Mouse (Mus musculus): ENCODE data around the gene Rhbdf1. TPM values are rescaled to one million over a fixed set of nuclear protein-coding genes. Genes with fewer than 3 reads are reported as not detected.

Rhbdf1 gene
- polyA plus RNA-seq (2015; fragmentation: Nextera tagmentation; extraction: Ambion mirVana) = 35.6 and 42.8 TPM in 2 replicates

DNA sequence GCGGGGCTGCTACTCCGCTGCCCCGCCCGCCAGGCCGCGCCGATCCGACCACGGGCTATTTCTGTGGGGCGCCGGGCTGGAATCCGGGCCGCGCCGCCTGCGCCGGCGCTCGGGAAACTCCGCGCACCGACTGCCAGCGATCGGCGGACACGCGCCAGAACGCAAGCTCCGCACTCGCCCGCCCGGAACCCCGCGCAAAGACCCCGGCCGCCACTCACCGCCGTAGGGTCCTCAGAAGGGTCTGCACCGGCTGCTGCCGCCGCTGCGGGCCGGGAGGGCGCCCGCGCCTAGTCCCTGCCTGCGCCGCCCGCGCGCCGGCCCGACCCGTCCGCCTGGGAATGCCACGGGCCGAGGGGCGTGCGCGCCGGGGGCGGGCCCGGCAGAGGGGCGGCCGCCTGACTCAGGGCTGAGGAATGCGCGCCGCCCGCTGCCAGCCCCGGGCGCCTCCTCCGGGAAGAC is at the start of gene Rhbdf1:
TSS of gene Rhbdf1 (minus strand) at position 350 of the 459 bp plus-strand sequence.
- Histone ChIP-seq H3K4me1 (replicated peaks) (peaks cover 71% of the 10 kb centered on the region), H3K9ac (peak within 1 kb of the TSS; percentile 88), H3K4me2 (peak within 1 kb of the TSS; percentile 88), H3K9me3 (replicated peaks) (no peaks in the 10 kb centered on the region), H3K36me3 (no peaks in the 10 kb centered on the region), H3K27ac (peak within 1 kb of the TSS; percentile 92), H3K4me3 (peak within 1 kb of the TSS; percentile 81), H3K27me3 (no peaks in the 10 kb centered on the region)
- WGBS = under 1% methylated on average over 40 of the region's 72 CpGs
- peak; percentile 57 for ATAC-seq (replicated peaks; ENCODE audit: insufficient number of reproducible peaks, insufficient read depth, low FRiP score, low read depth)

DNA sequence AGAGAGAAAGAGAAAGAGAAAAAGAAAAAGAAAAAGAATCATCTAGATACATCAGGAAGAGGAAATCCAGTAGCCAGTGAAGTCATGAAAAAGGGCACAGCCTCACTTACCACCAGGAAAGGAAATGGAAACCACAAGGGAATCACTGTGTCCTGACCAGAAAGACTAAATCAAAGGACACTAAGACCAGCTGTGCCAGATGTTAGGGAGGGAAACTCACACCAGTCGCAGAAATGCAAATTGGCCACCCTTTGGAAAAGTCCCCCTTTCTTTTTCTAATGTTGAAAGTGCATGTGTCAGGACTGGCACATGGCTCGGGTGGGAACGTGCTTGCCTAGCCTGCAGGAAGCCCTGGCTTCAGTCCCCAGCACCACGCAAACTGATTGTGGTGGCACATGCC is 49.1 kb upstream of the Rhbdf1 start:
- Histone ChIP-seq H3K27me3 (peaks cover 3% of the 10 kb centered on the region; the same call in 1 of the 2 replicates), H3K4me1 (replicated peaks) (peaks cover 10% of the 10 kb centered on the region), H3K4me3 (no peak overlapping the region), H3K9ac (no peak overlapping the region), H3K9me3 (replicated peaks) (no peaks in the 10 kb centered on the region), H3K27ac (no peak overlapping the region), H3K36me3 (no peaks in the 10 kb centered on the region), H3K4me2 (no peak overlapping the region)
- no peak for ATAC-seq (replicated peaks; ENCODE audit: insufficient number of reproducible peaks, insufficient read depth, low FRiP score, low read depth)
- 39% methylated on average over 4 of the region's 4 CpGs for WGBS

GRCm38 (mm10) chr11:32268952-32269351 is 46.9 kb upstream of the Rhbdf1 start:
- Histone ChIP-seq H3K9me3 (replicated peaks) (no peaks in the 10 kb centered on the region), H3K27ac (no peak overlapping the region), H3K4me1 (replicated peaks) (peaks cover 15% of the 10 kb centered on the region), H3K27me3 (no peaks in the 10 kb centered on the region; the same call in 1 of the 2 replicates), H3K36me3 (no peaks in the 10 kb centered on the region), H3K4me2 (no peak overlapping the region), H3K4me3 (no peak overlapping the region), H3K9ac (no peak overlapping the region)
- 65% methylated on average over 5 of the region's 5 CpGs for WGBS
- ATAC-seq (replicated peaks; ENCODE audit: insufficient number of reproducible peaks, insufficient read depth, low FRiP score, low read depth) = no peak

- Histone ChIP-seq H3K4me2 (peak overlapping the region; percentile 74), H3K27ac (peak overlapping the region; percentile 89), H3K27me3 (no peaks in the 10 kb centered on the region; the same call in 1 of the 2 replicates), H3K9ac (peak overlapping the region; percentile 91), H3K9me3 (replicated peaks) (no peaks in the 10 kb centered on the region), H3K4me3 (peak overlapping the region; percentile 84), H3K36me3 (no peaks in the 10 kb centered on the region), H3K4me1 (replicated peaks) (peaks cover 15% of the 10 kb centered on the region)
- ATAC-seq (replicated peaks; ENCODE audit: insufficient number of reproducible peaks, insufficient read depth, low FRiP score, low read depth) = no peak
- WGBS = 21% methylated on average over 5 of the region's 5 CpGs
These were observed 45.9 kb upstream of the Rhbdf1 start for GRCm38 (mm10) chr11:32267964-32268363.

DNA sequence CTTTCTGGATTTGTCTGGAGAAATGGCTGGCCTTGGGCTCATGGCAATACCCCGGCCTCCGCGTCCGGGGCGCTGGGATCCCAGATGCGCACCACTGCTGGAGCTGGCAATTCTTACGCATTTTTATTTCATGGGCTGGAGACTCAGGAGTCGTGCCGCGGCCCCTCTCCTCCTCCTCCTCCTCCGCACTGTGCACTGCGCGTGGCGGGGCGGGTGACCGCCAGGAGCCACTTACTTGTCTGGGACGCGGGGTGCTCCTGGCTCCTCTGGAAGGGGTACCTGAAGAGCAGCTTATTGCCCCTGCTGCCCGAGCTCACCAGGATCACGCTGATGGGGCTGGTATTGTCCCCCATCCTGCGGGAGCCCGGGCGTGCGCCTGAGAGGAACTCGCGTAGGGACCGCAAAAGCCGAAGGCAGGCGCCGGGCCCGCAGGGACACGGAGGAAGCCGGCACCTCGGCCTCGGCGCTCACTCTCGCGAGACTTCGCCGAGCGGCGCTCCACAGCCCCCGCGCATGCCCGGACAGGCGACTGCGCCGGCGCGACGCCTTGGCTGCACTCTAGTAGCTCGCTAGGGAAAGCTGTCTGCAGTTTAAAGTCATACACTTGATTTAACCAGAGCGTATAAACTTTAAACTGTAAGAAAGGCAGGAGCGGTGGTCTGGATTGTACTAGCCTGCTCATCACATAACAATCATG is 45.2 kb upstream of the Rhbdf1 start, which contains the start of gene Nprl3:
TSS of gene Nprl3 (minus strand) at position 520 of the 697 bp plus-strand sequence.
- peak; percentile 99 for ATAC-seq (replicated peaks; ENCODE audit: insufficient number of reproducible peaks, insufficient read depth, low FRiP score, low read depth)

GRCm38 (mm10) chr11:32266776-32267175 is 44.7 kb upstream of the Rhbdf1 start:
- H3K27ac ChIP-seq = peak overlapping the region; percentile 89
- no peaks in the 10 kb centered on the region; the same call in 1 of the 2 replicates for H3K27me3 ChIP-seq
- peaks cover 18% of the 10 kb centered on the region for H3K4me1 ChIP-seq (replicated peaks)
- peak overlapping the region; percentile 74 for H3K4me2 ChIP-seq
- no peak for ATAC-seq (replicated peaks; ENCODE audit: insufficient number of reproducible peaks, insufficient read depth, low FRiP score, low read depth)
- H3K9ac ChIP-seq = peak overlapping the region; percentile 91
- WGBS = 28% methylated on average over 6 of the region's 6 CpGs
- H3K36me3 ChIP-seq = no peaks in the 10 kb centered on the region; the same call in 1 of the 2 replicates
- no peaks in the 10 kb centered on the region for H3K9me3 ChIP-seq (replicated peaks)
- H3K4me3 ChIP-seq = peak overlapping the region; percentile 84

More for the DNA sequence above, 45.2 kb upstream of the Rhbdf1 start, which contains the start of gene Nprl3:
- Histone ChIP-seq H3K9ac (peak within 1 kb of the TSS; percentile 91), H3K36me3 (no peaks in the 10 kb centered on the region; the same call in 1 of the 2 replicates), H3K4me1 (replicated peaks) (peaks cover 18% of the 10 kb centered on the region), H3K4me3 (peak within 1 kb of the TSS; percentile 84), H3K9me3 (replicated peaks) (no peaks in the 10 kb centered on the region), H3K27ac (peak within 1 kb of the TSS; percentile 89), H3K4me2 (peak within 1 kb of the TSS; percentile 74), H3K27me3 (no peaks in the 10 kb centered on the region; the same call in 1 of the 2 replicates)
- under 1% methylated on average over 54 of the region's 54 CpGs for WGBS

GRCm38 (mm10) chr11:32266194-32266593 is 44.1 kb upstream of the Rhbdf1 start:
- Histone ChIP-seq H3K27ac (no peak overlapping the region), H3K9me3 (replicated peaks) (no peaks in the 10 kb centered on the region), H3K4me2 (no peak overlapping the region), H3K4me1 (replicated peaks) (peaks cover 18% of the 10 kb centered on the region), H3K27me3 (no peaks in the 10 kb centered on the region; the same call in 1 of the 2 replicates), H3K4me3 (no peak overlapping the region), H3K9ac (no peak overlapping the region), H3K36me3 (no peaks in the 10 kb centered on the region; the same call in 1 of the 2 replicates)
- no peak for ATAC-seq (replicated peaks; ENCODE audit: insufficient number of reproducible peaks, insufficient read depth, low FRiP score, low read depth)
- 89% methylated on average over 6 of the region's 6 CpGs for WGBS

GRCm38 (mm10) chr11:32265117-32265738 is 43.1 kb upstream of the Rhbdf1 start:
- Histone ChIP-seq H3K9me3 (replicated peaks) (no peaks in the 10 kb centered on the region), H3K4me1 (replicated peaks) (peaks cover 18% of the 10 kb centered on the region), H3K36me3 (no peaks in the 10 kb centered on the region; the same call in 1 of the 2 replicates), H3K27ac (no peak overlapping the region), H3K4me3 (no peak overlapping the region), H3K4me2 (no peak overlapping the region), H3K27me3 (no peaks in the 10 kb centered on the region; the same call in 1 of the 2 replicates), H3K9ac (no peak overlapping the region)
- ATAC-seq (replicated peaks; ENCODE audit: insufficient number of reproducible peaks, insufficient read depth, low FRiP score, low read depth) = no peak
- WGBS = 80% methylated on average over 3 of the region's 3 CpGs

DNA sequence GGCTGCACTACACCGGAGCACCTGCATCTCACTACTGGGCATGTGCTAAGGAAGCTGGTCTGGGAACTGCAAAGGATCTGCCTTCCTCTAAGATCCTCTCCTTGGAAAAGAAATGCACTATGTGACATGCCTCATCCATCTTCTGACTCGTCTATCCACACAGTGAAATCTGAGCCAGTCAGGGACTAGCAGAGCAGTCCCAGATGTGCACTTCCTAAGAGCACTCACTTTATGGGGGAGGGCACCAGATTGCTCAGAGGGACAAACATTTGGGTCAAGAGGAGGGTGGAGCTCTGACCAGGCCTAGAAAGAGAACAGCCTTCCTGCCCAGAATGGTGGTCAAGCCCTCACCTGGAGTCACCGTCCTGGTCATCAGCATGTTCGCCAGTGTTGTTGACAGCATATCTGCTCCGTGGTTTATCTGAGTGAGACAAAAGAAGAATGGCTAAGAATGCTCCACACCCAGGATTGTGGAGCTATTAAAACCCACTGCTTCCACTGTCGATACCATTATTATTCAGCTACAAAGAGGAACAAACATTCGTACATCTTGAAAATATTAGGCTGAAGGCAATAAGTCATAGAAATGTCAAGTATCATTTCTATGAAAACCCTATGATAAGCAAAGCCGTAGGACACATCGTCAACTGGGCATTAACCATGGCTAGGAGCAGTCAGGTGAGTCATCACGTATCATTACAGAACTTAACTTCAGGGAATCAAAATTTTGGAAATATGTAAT is 40.7 kb upstream of the Rhbdf1 start:
- 72% methylated on average over 10 of the region's 10 CpGs for WGBS
- no peak for ATAC-seq (replicated peaks; ENCODE audit: insufficient number of reproducible peaks, insufficient read depth, low FRiP score, low read depth)
- Histone ChIP-seq H3K36me3 (no peaks in the 10 kb centered on the region; the same call in 1 of the 2 replicates), H3K9me3 (replicated peaks) (no peaks in the 10 kb centered on the region), H3K4me1 (replicated peaks) (peaks cover 14% of the 10 kb centered on the region), H3K9ac (no peak overlapping the region), H3K4me2 (no peak overlapping the region), H3K27me3 (no peaks in the 10 kb centered on the region), H3K4me3 (no peak overlapping the region), H3K27ac (no peak overlapping the region)

- Histone ChIP-seq H3K36me3 (peaks cover 13% of the 10 kb centered on the region; the same call in 1 of the 2 replicates), H3K9me3 (replicated peaks) (no peaks in the 10 kb centered on the region), H3K4me3 (no peak overlapping the region), H3K4me1 (replicated peaks) (no peaks in the 10 kb centered on the region), H3K9ac (no peak overlapping the region), H3K27ac (no peak overlapping the region), H3K4me2 (no peak overlapping the region), H3K27me3 (no peaks in the 10 kb centered on the region)
- ATAC-seq (replicated peaks; ENCODE audit: insufficient number of reproducible peaks, insufficient read depth, low FRiP score, low read depth) = no peak
- 87% methylated on average over 3 of the region's 3 CpGs for WGBS
These were observed 34.5 kb upstream of the Rhbdf1 start for GRCm38 (mm10) chr11:32256566-32256965.

DNA sequence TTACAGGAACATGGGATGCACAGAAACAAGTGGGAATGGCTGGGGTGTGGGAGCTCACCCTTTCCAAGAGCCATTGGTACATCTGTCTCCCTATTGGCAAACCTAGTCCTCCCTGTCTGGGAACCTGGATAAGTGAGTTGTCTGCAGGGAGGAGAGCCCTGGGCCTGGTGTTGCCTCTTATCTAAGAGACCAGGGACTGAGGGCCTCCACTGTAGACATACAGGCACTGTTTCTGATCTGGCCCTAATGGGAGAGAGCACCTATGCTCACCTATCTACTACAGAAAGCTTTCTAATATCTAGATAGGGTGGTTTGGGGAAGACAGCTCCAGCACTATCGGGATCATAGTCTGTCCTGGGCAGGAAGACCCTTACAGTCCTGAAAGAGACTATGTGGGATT is 34.0 kb upstream of the Rhbdf1 start:
- WGBS = 88% methylated on average over 1 of the region's 1 CpGs
- no peak overlapping the region for H3K27ac ChIP-seq
- no peaks in the 10 kb centered on the region for H3K9me3 ChIP-seq (replicated peaks)
- no peaks in the 10 kb centered on the region for H3K27me3 ChIP-seq
- no peak overlapping the region for H3K9ac ChIP-seq
- H3K4me2 ChIP-seq = no peak overlapping the region
- no peaks in the 10 kb centered on the region for H3K4me1 ChIP-seq (replicated peaks)
- ATAC-seq (replicated peaks; ENCODE audit: insufficient number of reproducible peaks, insufficient read depth, low FRiP score, low read depth) = no peak
- peaks cover 13% of the 10 kb centered on the region; the same call in 1 of the 2 replicates for H3K36me3 ChIP-seq
- no peak overlapping the region for H3K4me3 ChIP-seq
